Mouse (Mus musculus) kidney, postnatal 0 days (tissue): ENCODE measurements around the gene Zfp846. TPM values are rescaled to one million over a fixed set of nuclear protein-coding genes. Genes with fewer than 3 reads are reported as not detected.
"Not testable (repeated sequence)": the region's sequence is repeated elsewhere in the genome, so short reads cannot be mapped to it uniquely, and the experiment has no call there.

Source experiments
- ATAC-seq: fragments of 200-750 bp; cut with Nextera tagmentation; replicated peaks from 2 replicates; pipeline ENCODE4 v1.8.0; 2017; ENCODE audit warnings: low read depth, moderate number of reproducible peaks, moderate TSS enrichment, moderate library complexity; ENCODE audit not compliant: low FRiP score
- DNase-seq: peaks from one replicate; pipeline ENCODE4 v3.0.0-alpha.2; 2016; ENCODE audit warnings: low spot score
- H3K27ac ChIP-seq: fragments of 300-500 bp; sonication (generic); 2 replicates; pipeline ENCODE4 v1.5.1; 2014; ENCODE audit warnings: mild to moderate bottlenecking
- H3K27me3 ChIP-seq: fragments of 300-500 bp; sonication (generic); 2 replicates; pipeline ENCODE4 v1.6.1; 2014; ENCODE audit warnings: low read length, mixed read lengths; ENCODE audit not compliant: insufficient read depth
- H3K36me3 ChIP-seq: fragments of 300-500 bp; sonication (generic); 2 replicates; pipeline ENCODE4 v1.6.1; 2014; ENCODE audit warnings: low read length, mixed read lengths; ENCODE audit not compliant: insufficient read depth
- H3K4me1 ChIP-seq: fragments of 300-500 bp; sonication (generic); replicated peaks from 2 replicates; pipeline ENCODE4 v1.6.1; 2014; ENCODE audit warnings: antibody characterized with exemption, low read length, mixed read lengths; ENCODE audit not compliant: insufficient read depth
- H3K4me2 ChIP-seq: fragments of 300-500 bp; sonication (generic); 2 replicates; pipeline ENCODE4 v1.6.1; 2014; ENCODE audit warnings: mild to moderate bottlenecking, low read length, moderate library complexity, mixed read lengths
- H3K4me3 ChIP-seq: fragments of 300-500 bp; sonication (generic); replicated peaks from 2 replicates; pipeline ENCODE4 v1.5.1; 2014; ENCODE audit warnings: low read depth, low read length
- H3K9ac ChIP-seq: fragments of 300-500 bp; sonication (generic); 2 replicates; pipeline ENCODE4 v1.6.1; 2014; ENCODE audit warnings: low read depth, low read length
- H3K9me3 ChIP-seq: fragments of 300-500 bp; sonication (generic); replicated peaks from 2 replicates; pipeline ENCODE4 v1.6.1; 2016; ENCODE audit warnings: low read length, inconsistent platforms, mixed read lengths
- CTCF ChIP-seq: IDR thresholded peaks from 2 replicates; pipeline ENCODE4 v1.5.1; 2016; ENCODE audit warnings: antibody characterized with exemption, low read depth, mild to moderate bottlenecking, moderate library complexity
- WGBS: fragments of 180-500 bp; shearing (Covaris S2); extraction: QIAGEN DNeasy Blood & Tissue Kit; methylation state at CpG from one replicate; pipeline ENCODE4 v1.1.7; 2014; 5-methylcytosine and 5-hydroxymethylcytosine counted together
- polyA plus RNA-seq: library from polyadenylated mRNA; unstranded; fragments of >200 nt; fragmentation: Nextera tagmentation; extraction: Ambion mirVana; gene quantifications from 2 replicates; pipeline ENCODE4 v1.2.1, GENCODE M21; 2015

Zfp846 gene
- polyA plus RNA-seq, 1 experiment from 2014 or later, result 10.0 TPM

DNA sequence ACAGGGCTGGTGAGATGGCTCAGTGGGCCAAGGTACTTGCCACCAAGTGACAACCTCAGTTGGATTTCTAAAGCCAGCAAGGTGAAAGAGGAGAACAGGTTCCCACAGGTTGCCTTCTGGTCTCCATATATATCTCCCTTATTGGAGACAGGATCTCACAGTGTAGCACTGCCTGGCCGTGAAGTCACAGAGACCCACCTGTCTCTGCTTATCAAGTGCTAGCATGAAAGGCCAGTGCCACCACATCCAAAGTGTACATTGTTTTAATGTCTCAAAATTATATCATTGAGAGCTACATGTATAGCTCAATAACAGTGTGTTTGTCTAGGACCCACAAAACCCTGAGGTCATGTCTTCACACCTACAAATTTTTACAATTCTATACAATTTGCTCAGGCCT is 25.2 kb downstream of the Zfp846 start:
- Histone ChIP-seq H3K36me3 (0 out of 2 replicates have a peak, but pooled peaks cover 4% of the 10 kb centered on the region), H3K27me3 (no peaks in the 10 kb centered on the region), H3K9me3 (no peaks in the 10 kb centered on the region), H3K27ac (no peak overlapping the region), H3K4me3 (no peak overlapping the region), H3K9ac (no peak overlapping the region), H3K4me2 (peak overlapping the region; percentile 74), H3K4me1 (no peaks in the 10 kb centered on the region)
- WGBS, result 100% methylated on average over 1 of the region's 1 CpGs
- no peak for TF ChIP-seq CTCF
- ATAC-seq (no peak), DNase-seq (no peak)

DNA sequence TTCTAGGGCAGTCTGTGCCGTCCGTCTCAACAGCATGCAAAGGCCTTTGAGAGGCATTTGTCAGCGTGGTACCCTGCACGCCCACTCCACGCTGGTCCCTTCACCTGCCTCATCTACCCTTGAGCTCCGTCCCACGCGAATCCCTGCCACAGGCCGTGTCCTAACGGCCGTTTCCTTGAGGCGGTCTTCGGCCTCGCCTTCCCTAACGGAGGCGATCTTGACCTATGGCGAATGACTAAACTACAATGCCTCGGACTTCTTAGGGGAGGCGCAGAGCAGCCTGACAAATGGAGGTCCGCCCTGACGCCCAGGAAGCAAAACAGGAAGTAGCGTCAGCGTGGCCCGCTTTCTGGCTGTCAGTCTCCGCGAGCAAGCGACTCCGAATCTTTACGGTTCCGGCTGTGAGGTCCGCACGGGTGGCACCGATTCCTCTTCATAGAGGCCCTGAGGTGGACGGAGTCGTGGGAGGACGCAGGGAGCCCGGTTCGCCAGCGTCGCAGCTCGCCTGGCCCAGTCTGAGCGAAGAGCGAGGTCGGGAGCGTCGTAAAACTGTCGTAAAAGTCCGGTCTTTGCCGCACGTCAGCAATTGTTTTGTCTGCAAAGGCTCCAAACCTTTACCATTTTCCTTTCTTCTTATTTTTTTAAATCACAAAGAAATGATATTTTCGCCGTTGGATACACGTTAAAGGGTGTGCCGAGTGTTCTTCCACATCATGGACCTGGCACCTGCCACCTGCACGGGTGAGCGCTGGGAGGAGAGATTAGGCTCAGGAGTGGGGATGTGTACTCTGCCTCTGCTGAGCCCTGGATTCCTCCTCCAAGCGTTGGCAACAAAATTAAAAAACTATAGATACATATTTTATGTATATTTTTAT is 26.2 kb downstream of the Zfp846 start:
- H3K4me3 ChIP-seq, result peak overlapping the region; percentile 65
- H3K9me3 ChIP-seq, result no peaks in the 10 kb centered on the region
- 0 out of 2 replicates have a peak, but pooled peaks cover 4% of the 10 kb centered on the region for H3K36me3 ChIP-seq
- H3K9ac ChIP-seq, result peak overlapping the region; percentile 88
- TF ChIP-seq CTCF, result no peak
- H3K4me1 ChIP-seq, result no peaks in the 10 kb centered on the region
- no peaks in the 10 kb centered on the region for H3K27me3 ChIP-seq
- peak; percentile 90 for ATAC-seq
- H3K27ac ChIP-seq, result peak overlapping the region; percentile 98
- under 1% methylated on average over 57 of the region's 57 CpGs for WGBS
- peak overlapping the region; percentile 74 for H3K4me2 ChIP-seq
- DNase-seq, result peak; percentile 96

DNA sequence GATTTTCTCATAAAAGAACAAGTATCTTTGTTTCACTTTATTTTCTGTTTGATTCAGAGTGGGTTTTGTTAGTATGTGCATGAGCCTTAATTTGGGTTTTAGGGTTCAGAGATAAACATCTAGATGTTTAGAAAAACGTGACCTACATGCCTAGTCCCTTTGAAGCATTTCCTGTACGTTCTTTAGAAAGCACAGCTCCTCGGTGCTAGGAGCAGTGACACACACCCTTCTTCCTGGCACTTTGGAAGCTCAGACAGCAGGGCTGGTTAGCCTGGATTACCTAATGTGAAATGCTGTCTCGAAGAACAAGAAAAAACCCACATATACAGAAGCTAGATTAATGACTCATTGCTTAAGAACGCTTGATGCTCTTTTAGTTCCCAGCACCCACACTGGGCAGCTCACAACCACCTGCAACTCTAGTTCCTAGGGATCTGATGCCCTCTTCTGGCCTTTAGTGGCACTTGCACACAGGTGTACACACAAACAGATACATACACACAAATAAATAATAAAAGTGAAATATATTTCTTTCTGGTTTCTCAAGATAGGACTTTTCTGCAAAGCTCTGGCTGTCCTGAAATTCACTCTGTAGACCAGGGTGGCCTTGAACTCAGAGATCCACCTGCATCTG is 28.9 kb downstream of the Zfp846 start:
- 0 out of 2 replicates have a peak, but pooled peaks cover 4% of the 10 kb centered on the region for H3K36me3 ChIP-seq
- no peak overlapping the region for H3K27ac ChIP-seq
- TF ChIP-seq CTCF, result peak; percentile 12; the same call in 1 of the 2 replicates
- no peak overlapping the region for H3K9ac ChIP-seq
- no peak for ATAC-seq
- 85% methylated on average over 5 of the region's 5 CpGs for WGBS
- H3K4me1 ChIP-seq, result no peaks in the 10 kb centered on the region
- H3K4me2 ChIP-seq, result no peak overlapping the region
- no peak overlapping the region for H3K4me3 ChIP-seq
- H3K27me3 ChIP-seq, result no peaks in the 10 kb centered on the region
- no peak for DNase-seq
- H3K9me3 ChIP-seq, result no peaks in the 10 kb centered on the region

DNA sequence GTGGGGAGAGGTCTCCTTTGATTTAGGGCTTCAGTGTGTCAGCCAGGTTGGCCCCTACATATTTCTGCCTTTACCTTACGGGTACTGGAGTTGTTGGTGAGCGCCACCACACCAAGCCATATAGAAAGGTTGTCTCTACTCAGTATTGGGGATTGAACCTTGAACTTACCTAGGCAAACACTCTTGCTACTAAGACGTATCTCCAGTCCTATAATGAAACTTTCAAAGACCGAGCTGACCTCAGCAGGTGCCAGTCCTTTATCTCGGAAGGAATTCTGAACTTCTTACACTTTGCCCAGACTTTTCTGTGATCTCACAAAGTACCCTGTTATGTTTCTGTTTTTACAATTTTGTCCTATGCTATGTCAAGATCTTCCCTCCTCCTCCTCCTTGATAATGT is 30.9 kb downstream of the Zfp846 start:
- H3K4me3 ChIP-seq, result no peak overlapping the region
- no peaks in the 10 kb centered on the region for H3K4me1 ChIP-seq
- TF ChIP-seq CTCF, result no peak
- H3K36me3 ChIP-seq, result 0 out of 2 replicates have a peak, but pooled peaks cover 5% of the 10 kb centered on the region
- no peaks in the 10 kb centered on the region for H3K27me3 ChIP-seq
- H3K27ac ChIP-seq, result no peak overlapping the region
- no peak for DNase-seq
- H3K4me2 ChIP-seq, result no peak overlapping the region
- 71% methylated on average over 5 of the region's 5 CpGs for WGBS
- H3K9me3 ChIP-seq, result no peaks in the 10 kb centered on the region
- ATAC-seq, result no peak
- no peak overlapping the region for H3K9ac ChIP-seq

DNA sequence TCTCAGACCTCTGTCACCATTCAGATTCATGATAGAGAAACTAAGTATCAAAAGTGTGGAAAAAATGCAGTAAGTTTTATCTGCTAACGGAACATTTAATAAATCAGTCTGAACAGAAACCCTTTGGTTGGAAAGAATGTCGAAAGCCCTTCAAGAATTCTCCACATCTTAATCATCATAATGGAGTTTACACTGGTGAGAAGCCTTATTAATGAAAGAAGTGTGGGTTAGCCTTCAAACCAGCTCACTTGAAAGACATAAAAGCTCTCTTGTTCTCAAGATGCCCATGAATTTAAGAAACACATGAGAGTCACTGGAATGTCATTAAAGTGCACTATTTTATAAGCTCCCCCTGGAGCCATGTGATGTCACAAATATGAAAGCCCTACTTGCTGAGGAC is 35.6 kb downstream of the Zfp846 start:
- H3K9me3 ChIP-seq, result no peaks in the 10 kb centered on the region
- H3K27me3 ChIP-seq, result no peaks in the 10 kb centered on the region
- TF ChIP-seq CTCF, result no peak
- 83% methylated on average over 2 of the region's 2 CpGs for WGBS
- no peak overlapping the region for H3K4me2 ChIP-seq
- H3K27ac ChIP-seq, result no peak overlapping the region
- H3K4me3 ChIP-seq, result no peak overlapping the region
- ATAC-seq (no peak), DNase-seq (no peak)
- H3K9ac ChIP-seq, result no peak overlapping the region
- 0 out of 2 replicates have a peak, but pooled peaks cover 3% of the 10 kb centered on the region for H3K36me3 ChIP-seq
- no peaks in the 10 kb centered on the region for H3K4me1 ChIP-seq

DNA sequence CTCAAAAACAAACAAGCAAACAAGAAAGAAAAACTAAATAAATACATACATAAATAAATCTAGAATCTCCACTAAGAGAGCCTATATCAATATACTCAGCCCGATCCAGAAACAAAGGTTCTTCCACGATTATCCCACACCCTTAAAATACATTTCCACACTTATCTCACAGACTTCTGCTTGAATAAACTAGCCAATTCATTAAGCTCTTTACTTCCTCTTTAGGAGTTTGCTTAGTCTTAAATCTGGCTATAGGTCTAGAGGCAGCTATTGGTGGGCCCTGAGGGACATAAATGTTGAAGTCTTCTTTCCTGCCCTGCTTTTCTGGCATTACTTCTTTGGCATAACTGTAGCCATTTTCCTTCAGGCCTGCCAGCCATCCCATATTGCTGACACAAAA is 50.2 kb downstream of the Zfp846 start:
- Histone ChIP-seq H3K4me2 (no peak overlapping the region), H3K9ac (no peak overlapping the region), H3K4me3 (no peak overlapping the region), H3K36me3 (no peaks in the 10 kb centered on the region), H3K27me3 (no peaks in the 10 kb centered on the region), H3K9me3 (no peaks in the 10 kb centered on the region), H3K27ac (no peak overlapping the region), H3K4me1 (no peaks in the 10 kb centered on the region)
- TF ChIP-seq CTCF, result no peak
- WGBS, result 97% methylated on average over 2 of the region's 2 CpGs
- DNase-seq (no peak), ATAC-seq (no peak)

DNA sequence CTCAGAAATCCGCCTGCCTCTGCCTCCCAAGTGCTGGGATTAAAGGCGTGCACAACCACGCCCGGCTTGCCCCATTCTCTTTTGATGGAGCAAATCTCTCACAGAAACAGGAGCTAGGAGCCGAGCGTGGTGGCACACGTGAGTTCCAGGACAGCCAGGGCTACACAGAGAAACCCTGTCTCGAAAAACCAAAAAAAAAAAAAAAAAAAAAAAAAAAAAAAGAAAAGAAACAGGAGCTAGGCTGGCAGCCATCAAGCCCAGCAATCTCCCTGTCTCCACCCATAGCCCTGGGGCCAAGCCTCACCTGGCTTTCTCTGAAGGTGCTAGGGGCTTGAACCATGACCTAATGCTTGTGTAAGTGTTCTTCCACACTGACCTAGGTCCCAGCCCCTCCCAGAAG is 54.6 kb downstream of the Zfp846 start:
- H3K27me3 ChIP-seq, DNase-seq, H3K4me1 ChIP-seq, H3K27ac ChIP-seq, ATAC-seq, H3K4me3 ChIP-seq, H3K9me3 ChIP-seq, H3K4me2 ChIP-seq, H3K9ac ChIP-seq: not testable (repeated sequence)
- H3K36me3 ChIP-seq, result peaks cover 16% of the 10 kb centered on the region; the same call in 1 of the 2 replicates
- WGBS, result 94% methylated on average over 7 of the region's 8 CpGs
